Mouse (Mus musculus) Patski (cell line): ENCODE measurements around the gene Fam186b. TPM values are rescaled to one million over a fixed set of nuclear protein-coding genes. Genes with fewer than 3 reads are reported as not detected.

Experiments
- ATAC-seq: fragments of 100-300 bp; one replicate; pipeline ENCODE4 v1.8.0; 2021
- CTCF ChIA-PET: fragments of 350-600 bp; sonication (Branson Sonifier 250); formaldehyde crosslinking; loops from one replicate; lab custom pipeline; 2022; ENCODE audit warnings: inconsistent platforms; lab: Charles Lee
- POLR2A ChIA-PET: fragments of 350-600 bp; sonication (Branson Sonifier 250); formaldehyde crosslinking; loops from one replicate; lab custom pipeline; 2022; ENCODE audit warnings: antibody characterized with exemption, inconsistent platforms; lab: Charles Lee
- DNase-seq: peaks from one replicate; pipeline ENCODE4 v3.0.0-alpha.2; 2011; ENCODE audit warnings: low read depth, low spot score
- H3K27me3 ChIP-seq: fragments of 371-371 bp; one replicate; pipeline ENCODE4 v1.5.1; 2021
- CTCF ChIP-seq: fragments of 100-300 bp; IDR thresholded peaks from one replicate; pipeline ENCODE4 v1.5.1; 2021
- in situ Hi-C: fragments of 300-500 bp; cut with MboI; formaldehyde crosslinking; loops from 3 replicates; pipeline ENCODE4 v1.11.1; 2018; ENCODE audit warnings: low pct_unique_long_range_greater_than_20kb, mixed read lengths
- polyA plus RNA-seq: library from polyadenylated mRNA; unstranded; gene quantifications from one replicate; pipeline ENCODE4 v1.2.3, GENCODE M21; 2021

The Fam186b gene
- polyA plus RNA-seq, 1 experiment from 2014 or later: 0.67 TPM

GRCm38 (mm10) chr15:99234326-99235010, 61.2 kb downstream of the Fam186b start:
- DNase-seq: no peak
- no peaks in the 10 kb centered on the region for H3K27me3 ChIP-seq
- CTCF ChIA-PET: no interaction called here
- POLR2A ChIA-PET: no interaction called here
- no peak for TF ChIP-seq CTCF
- in situ Hi-C loops: no loop called here
- ATAC-seq: no peak

- DNase-seq (no peak), ATAC-seq (no peak)
- ChIA-PET CTCF (no interaction called here), POLR2A (no interaction called here)
- H3K27me3 ChIP-seq: no peaks in the 10 kb centered on the region
- in situ Hi-C loops: no loop called here
- TF ChIP-seq CTCF: no peak
Observed at GRCm38 (mm10) chr15:99233719-99234118, 62.0 kb downstream of the Fam186b start.

- ATAC-seq (no peak), DNase-seq (no peak)
- in situ Hi-C loops: no loop called here
- TF ChIP-seq CTCF: no peak
- ChIA-PET CTCF (no interaction called here), POLR2A (no interaction called here)
- no peaks in the 10 kb centered on the region for H3K27me3 ChIP-seq
Observed at GRCm38 (mm10) chr15:99231998-99232397, 63.7 kb downstream of the Fam186b start.

GRCm38 (mm10) chr15:99226090-99226489, 69.6 kb downstream of the Fam186b start:
- ATAC-seq: no peak
- in situ Hi-C loops: no loop called here
- ChIA-PET POLR2A (interaction anchor here (1.1 kb wide), 1 partner anchor 10 kb away, joined by 3 read pairs; no protein-coding TSS in a partner anchor), CTCF (interaction anchor here (1.0 kb wide), 1 partner anchor 14 kb away, joined by 3 read pairs; no protein-coding TSS in a partner anchor)
- no peak for DNase-seq
- H3K27me3 ChIP-seq: peaks cover 6% of the 10 kb centered on the region
- no peak for TF ChIP-seq CTCF

- no peak for TF ChIP-seq CTCF
- ATAC-seq: no peak
- CTCF ChIA-PET: interaction anchor here (1.0 kb wide), 1 partner anchor 13 kb away, joined by 3 read pairs; no protein-coding TSS in a partner anchor
- no peak for DNase-seq
- in situ Hi-C loops: no loop called here
- H3K27me3 ChIP-seq: peaks cover 6% of the 10 kb centered on the region
- POLR2A ChIA-PET: interaction anchor here (1.1 kb wide), 1 partner anchor 11 kb away, joined by 3 read pairs; no protein-coding TSS in a partner anchor
Observed at GRCm38 (mm10) chr15:99225081-99225810, 70.4 kb downstream of the Fam186b start.

GRCm38 (mm10) chr15:99224208-99224911, 71.3 kb downstream of the Fam186b start, which contains the start of gene Kcnh3:
Gene Kcnh3, plus strand, starts transcription at chr15:99224861.
- CTCF ChIA-PET: no interaction called here
- DNase-seq (peak; percentile 6), ATAC-seq (peak; percentile 45)
- in situ Hi-C loops: no loop called here
- POLR2A ChIA-PET: interaction anchor here (0.6 kb wide), 1 partner anchor 291 kb away, joined by 3 read pairs; no protein-coding TSS in a partner anchor
- H3K27me3 ChIP-seq: peaks cover 6% of the 10 kb centered on the region
- no peak for TF ChIP-seq CTCF

- DNase-seq (no peak), ATAC-seq (peak; percentile 12)
- ChIA-PET POLR2A (interaction anchor here (0.9 kb wide), 1 partner anchor 24 kb away, joined by 3 read pairs; no protein-coding TSS in a partner anchor), CTCF (no interaction called here)
- TF ChIP-seq CTCF: no peak
- peaks cover 6% of the 10 kb centered on the region for H3K27me3 ChIP-seq
- in situ Hi-C loops: no loop called here
Observed at GRCm38 (mm10) chr15:99223585-99224207, 72.0 kb downstream of the Fam186b start.

GRCm38 (mm10) chr15:99222794-99223584, 72.7 kb downstream of the Fam186b start:
- no peak for ATAC-seq
- POLR2A ChIA-PET: interaction anchor here (0.7 to 0.9 kb wide), 2 partner anchors 23 to 25 kb away, joined by 3 to 4 read pairs; no protein-coding TSS in a partner anchor
- DNase-seq: no peak
- CTCF ChIA-PET: no interaction called here
- in situ Hi-C loops: no loop called here
- peaks cover 6% of the 10 kb centered on the region for H3K27me3 ChIP-seq
- no peak for TF ChIP-seq CTCF

GRCm38 (mm10) chr15:99221315-99221952, 74.3 kb downstream of the Fam186b start:
- no peak for ATAC-seq
- POLR2A ChIA-PET: no interaction called here
- in situ Hi-C loops: no loop called here

More at GRCm38 (mm10) chr15:99221315-99221952, 74.3 kb downstream of the Fam186b start:
- no peak for DNase-seq
- peaks cover 6% of the 10 kb centered on the region for H3K27me3 ChIP-seq
- CTCF ChIA-PET: no interaction called here
- no peak for TF ChIP-seq CTCF

Other genes with a start within 250 kb of the Fam186b start
- 0.76 TPM for gene Prph, start 240.7 kb downstream of the Fam186b start, polyA plus RNA-seq
- 23.7 TPM for gene Troap, start 221.3 kb downstream of the Fam186b start, polyA plus RNA-seq
- gene C1ql4, start 208.1 kb downstream of the Fam186b start, polyA plus RNA-seq: 0.24 TPM
- 1.9 TPM for gene Dnajc22, start 202.7 kb downstream of the Fam186b start, polyA plus RNA-seq
- gene Spats2, start 170.0 kb downstream of the Fam186b start, polyA plus RNA-seq: 43.8 TPM
- gene Kcnh3, start 71.0 kb downstream of the Fam186b start, polyA plus RNA-seq: 11.0 TPM
- gene Mcrs1, start 43.9 kb downstream of the Fam186b start, polyA plus RNA-seq: 69.7 TPM
- 101 TPM for gene Prpf40b, start 801 bp downstream of the Fam186b start, polyA plus RNA-seq
- gene Fmnl3, start 74.6 kb upstream of the Fam186b start, polyA plus RNA-seq: 99.2 TPM
- 509 TPM for gene Tmbim6, start 97.0 kb upstream of the Fam186b start, polyA plus RNA-seq
- 10.8 TPM for gene Nckap5l, start 161.9 kb upstream of the Fam186b start, polyA plus RNA-seq
- gene Bcdin3d, start 178.8 kb upstream of the Fam186b start, polyA plus RNA-seq: 9.3 TPM
- 0.13 TPM for gene Faim2, start 232.3 kb upstream of the Fam186b start, polyA plus RNA-seq